Mouse (Mus musculus) neural tube, embryonic 14.5 days (tissue): ENCODE data around the gene Rnf180. TPM values are rescaled to one million over a fixed set of nuclear protein-coding genes. Genes with fewer than 3 reads are reported as not detected.
"Not testable (repeated sequence)": the region's sequence is repeated elsewhere in the genome, so short reads cannot be mapped to it uniquely, and the experiment has no call there.

Source experiments
- ATAC-seq: fragments of 200-750 bp; cut with Nextera tagmentation; 2 replicates; pipeline ENCODE4 v1.8.0; 2017; ENCODE audit warnings: low read depth, mild to moderate bottlenecking, moderate TSS enrichment, moderate library complexity
- H3K27ac ChIP-seq: fragments of 300-500 bp; sonication (generic); 2 replicates; pipeline ENCODE4 v1.5.1; 2014; ENCODE audit warnings: low read depth, mild to moderate bottlenecking, control low read depth, low read length, moderate library complexity, mixed read lengths
- H3K27me3 ChIP-seq: fragments of 300-500 bp; sonication (generic); 2 replicates; pipeline ENCODE4 v1.6.1; 2014; ENCODE audit warnings: low read length; ENCODE audit not compliant: control insufficient read depth, insufficient read depth
- H3K36me3 ChIP-seq: fragments of 300-500 bp; sonication (generic); 2 replicates; pipeline ENCODE4 v1.6.1; 2014; ENCODE audit warnings: low read length, mixed read lengths; ENCODE audit not compliant: control insufficient read depth, insufficient read depth
- H3K4me1 ChIP-seq: fragments of 300-500 bp; sonication (generic); 2 replicates; pipeline ENCODE4 v1.6.1; 2014; ENCODE audit warnings: low read length; ENCODE audit not compliant: control insufficient read depth, insufficient read depth
- H3K4me2 ChIP-seq: fragments of 300-500 bp; sonication (generic); 2 replicates; pipeline ENCODE4 v1.6.1; 2014; ENCODE audit warnings: mild to moderate bottlenecking, low read depth, low read length, control low read depth
- H3K4me3 ChIP-seq: fragments of 300-500 bp; sonication (generic); 2 replicates; pipeline ENCODE4 v1.5.1; 2014; ENCODE audit warnings: low read depth, low read length, control low read depth, mixed read lengths
- H3K9ac ChIP-seq: fragments of 300-500 bp; sonication (generic); replicated peaks from 2 replicates; pipeline ENCODE4 v1.6.1; 2014; ENCODE audit warnings: low read depth, mild to moderate bottlenecking, control low read depth, low read length, mixed read lengths
- H3K9me3 ChIP-seq: fragments of 300-500 bp; sonication (generic); 2 replicates; pipeline ENCODE4 v1.6.1; 2016; ENCODE audit warnings: low read length; ENCODE audit not compliant: control insufficient read depth
- WGBS: fragments of 180-500 bp; shearing (Covaris S2); extraction: QIAGEN DNeasy Blood & Tissue Kit; methylation state at CpG from one replicate; pipeline ENCODE4 v1.1.7; 2014; 5-methylcytosine and 5-hydroxymethylcytosine counted together
- polyA plus RNA-seq: library from polyadenylated mRNA; unstranded; fragments of >200 nt; fragmentation: Nextera tagmentation; extraction: Ambion mirVana; gene quantifications from 2 replicates; pipeline ENCODE4 v1.2.1, GENCODE M21; 2014

Rnf180 gene
- 29.3 and 36.9 TPM in 2 replicates for polyA plus RNA-seq

- peak within 1 kb of the TSS; percentile 76 for H3K27ac ChIP-seq
- ATAC-seq: no peak
- no peaks in the 10 kb centered on the region for H3K27me3 ChIP-seq
- peaks cover 13% of the 10 kb centered on the region; the same call in 1 of the 2 replicates for H3K4me1 ChIP-seq
- peak within 1 kb of the TSS; percentile 62 for H3K4me2 ChIP-seq
- 54% methylated on average over 11 of the region's 11 CpGs for WGBS
- no peaks in the 10 kb centered on the region for H3K9me3 ChIP-seq
- peak within 1 kb of the TSS; percentile 90 for H3K4me3 ChIP-seq
- no peaks in the 10 kb centered on the region for H3K36me3 ChIP-seq
- peak within 1 kb of the TSS; percentile 95 for H3K9ac ChIP-seq
Observed at GRCm38 (mm10) chr13:105294715-105295114, at the start of gene Rnf180. Gene Rnf180, minus strand, starts transcription at chr13:105294815.

GRCm38 (mm10) chr13:105331199-105331968 lies 36.8 kb upstream of the Rnf180 start:
- no peaks in the 10 kb centered on the region for H3K27me3 ChIP-seq
- no peaks in the 10 kb centered on the region for H3K36me3 ChIP-seq
- ATAC-seq: no peak
- H3K9ac ChIP-seq: no peak overlapping the region
- no peak overlapping the region for H3K4me2 ChIP-seq
- no peak overlapping the region for H3K27ac ChIP-seq
- no peaks in the 10 kb centered on the region for H3K9me3 ChIP-seq
- no peak overlapping the region for H3K4me3 ChIP-seq
- H3K4me1 ChIP-seq: no peaks in the 10 kb centered on the region
- WGBS: 79% methylated on average over 5 of the region's 5 CpGs

- H3K27ac ChIP-seq: no peak overlapping the region
- H3K27me3 ChIP-seq: no peaks in the 10 kb centered on the region
- WGBS: 90% methylated on average over 1 of the region's 1 CpGs
- H3K9me3 ChIP-seq: no peaks in the 10 kb centered on the region
- no peak overlapping the region for H3K4me2 ChIP-seq
- H3K4me3 ChIP-seq: no peak overlapping the region
- no peak overlapping the region for H3K9ac ChIP-seq
- no peak for ATAC-seq
- no peaks in the 10 kb centered on the region for H3K4me1 ChIP-seq
- H3K36me3 ChIP-seq: no peaks in the 10 kb centered on the region
Observed at GRCm38 (mm10) chr13:105326946-105327345, 32.3 kb upstream of the Rnf180 start.

- Histone ChIP-seq H3K9me3 (no peaks in the 10 kb centered on the region), H3K4me3 (no peak overlapping the region), H3K27ac (no peak overlapping the region), H3K4me2 (no peak overlapping the region), H3K9ac (no peak overlapping the region), H3K36me3 (no peaks in the 10 kb centered on the region), H3K27me3 (no peaks in the 10 kb centered on the region), H3K4me1 (no peaks in the 10 kb centered on the region)
- no peak for ATAC-seq
- 85% methylated on average over 1 of the region's 1 CpGs for WGBS
Observed at GRCm38 (mm10) chr13:105316926-105317325, 22.3 kb upstream of the Rnf180 start.

- Histone ChIP-seq H3K9ac (no peak overlapping the region), H3K4me3 (no peak overlapping the region), H3K9me3 (no peaks in the 10 kb centered on the region), H3K27me3 (no peaks in the 10 kb centered on the region), H3K27ac (no peak overlapping the region), H3K36me3 (no peaks in the 10 kb centered on the region), H3K4me2 (no peak overlapping the region), H3K4me1 (no peaks in the 10 kb centered on the region)
- WGBS: 80% methylated on average over 6 of the region's 6 CpGs
- no peak for ATAC-seq
Observed at GRCm38 (mm10) chr13:105316009-105316408, 21.4 kb upstream of the Rnf180 start.

- H3K27ac ChIP-seq: no peak overlapping the region
- 89% methylated on average over 6 of the region's 6 CpGs for WGBS
- no peaks in the 10 kb centered on the region for H3K36me3 ChIP-seq
- no peaks in the 10 kb centered on the region for H3K27me3 ChIP-seq
- no peak for ATAC-seq
- no peaks in the 10 kb centered on the region for H3K4me1 ChIP-seq
- no peaks in the 10 kb centered on the region for H3K9me3 ChIP-seq
- no peak overlapping the region for H3K9ac ChIP-seq
- H3K4me3 ChIP-seq: no peak overlapping the region
- no peak overlapping the region for H3K4me2 ChIP-seq
Observed at GRCm38 (mm10) chr13:105312763-105313162, 18.1 kb upstream of the Rnf180 start.

GRCm38 (mm10) chr13:105310562-105310961 lies 15.9 kb upstream of the Rnf180 start:
- not testable (repeated sequence) for H3K4me2 ChIP-seq, H3K4me1 ChIP-seq, H3K9ac ChIP-seq, H3K27ac ChIP-seq, H3K4me3 ChIP-seq, H3K36me3 ChIP-seq, ATAC-seq, H3K27me3 ChIP-seq, H3K9me3 ChIP-seq
- 89% methylated on average over 4 of the region's 4 CpGs for WGBS

- no peaks in the 10 kb centered on the region for H3K9me3 ChIP-seq
- no peaks in the 10 kb centered on the region for H3K4me1 ChIP-seq
- no peak overlapping the region for H3K4me2 ChIP-seq
- no peak overlapping the region for H3K27ac ChIP-seq
- no peaks in the 10 kb centered on the region for H3K27me3 ChIP-seq
- no peak overlapping the region for H3K4me3 ChIP-seq
- no peak overlapping the region for H3K9ac ChIP-seq
- ATAC-seq: no peak
- 93% methylated on average over 2 of the region's 2 CpGs for WGBS
- H3K36me3 ChIP-seq: no peaks in the 10 kb centered on the region
Observed at GRCm38 (mm10) chr13:105305513-105305912, 10.9 kb upstream of the Rnf180 start.

- H3K27me3 ChIP-seq: no peaks in the 10 kb centered on the region
- H3K4me2 ChIP-seq: no peak overlapping the region
- H3K36me3 ChIP-seq: no peaks in the 10 kb centered on the region
- no peaks in the 10 kb centered on the region for H3K9me3 ChIP-seq
- no peak overlapping the region for H3K27ac ChIP-seq
- no peak overlapping the region for H3K9ac ChIP-seq
- WGBS: 54% methylated on average over 4 of the region's 4 CpGs
- ATAC-seq: peak; percentile 56; the same call in 1 of the 2 replicates
- no peak overlapping the region for H3K4me3 ChIP-seq
- H3K4me1 ChIP-seq: no peaks in the 10 kb centered on the region
Observed at GRCm38 (mm10) chr13:105304054-105304453, 9.4 kb upstream of the Rnf180 start.
